8 mouse cellular contexts compared by ENCODE assay signal in the genomic region with DNA sequence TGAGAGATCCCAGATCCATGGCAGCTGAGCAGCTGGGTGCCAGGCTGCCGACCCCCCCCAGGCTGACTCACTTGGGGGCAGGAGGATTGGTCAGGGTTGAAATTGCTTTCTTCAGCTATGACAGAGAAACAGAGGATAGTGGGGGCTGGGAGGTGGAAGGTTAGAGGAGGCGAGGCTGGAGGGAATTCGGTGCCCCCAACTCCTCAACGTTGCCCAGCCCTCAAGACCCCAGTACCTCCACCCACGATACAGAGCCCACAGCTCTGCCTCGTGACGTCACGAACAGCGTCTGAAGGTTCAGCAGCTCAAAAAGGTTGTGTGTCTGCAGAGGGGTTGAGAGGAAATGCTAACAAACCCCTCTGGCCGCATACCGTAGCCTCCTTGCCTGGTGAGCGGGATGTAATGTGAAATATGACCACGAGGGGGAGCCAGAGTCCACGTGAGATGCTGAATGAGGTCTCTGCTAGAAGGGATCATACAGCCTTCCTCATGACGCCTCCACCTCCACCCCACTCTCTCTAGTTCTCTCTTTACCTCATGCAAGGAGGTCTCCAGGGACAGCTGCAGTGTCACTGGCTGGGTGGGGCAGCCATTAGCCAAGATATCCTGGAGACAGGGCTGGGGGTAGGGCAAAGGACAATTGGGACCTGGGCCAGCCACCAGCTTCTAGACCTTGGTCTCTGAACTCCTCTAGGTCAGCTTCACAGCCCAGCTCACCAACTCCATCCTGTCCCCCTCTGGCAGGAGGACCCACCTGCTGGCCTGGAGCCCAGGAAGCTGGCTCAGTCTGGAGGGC. TPM values are rescaled to one million over a fixed set of nuclear protein-coding genes. Genes with fewer than 3 reads are reported as not detected.
DNase-seq lines count a peak whose midpoint lies in the region; ATAC-seq lines count a peak whose summit lies in the region.

No protein-coding gene starts in this region.

- peak; percentile 88 for ATAC-seq in hindbrain, embryonic 13.5 days (ENCODE audit: low FRiP score)

- H3K27ac ChIP-seq in hindbrain, embryonic 13.5 days: no peak overlapping the region

- H3K36me3 ChIP-seq in hindbrain, embryonic 13.5 days: no peaks in the 10 kb centered on the region

- H3K9ac ChIP-seq in hindbrain, embryonic 13.5 days: peak overlapping the region; percentile 65

- WGBS in hindbrain, embryonic 13.5 days: 16% methylated on average over 15 of the region's 15 CpGs

- 0 out of 2 replicates have a peak overlapping the region, but pooled peaks have one; percentile 11 for H3K4me3 ChIP-seq in hindbrain, embryonic 13.5 days

- peak overlapping the region; percentile 42 for H3K4me2 ChIP-seq in hindbrain, embryonic 13.5 days

- H3K4me1 ChIP-seq in hindbrain, embryonic 13.5 days (replicated peaks): peaks cover 6% of the 10 kb centered on the region; the same call in 1 of the 2 replicates

- H3K9me3 ChIP-seq in hindbrain, embryonic 13.5 days: no peaks in the 10 kb centered on the region

- peak; percentile 57 for DNase-seq in MEL-GATA-1-ER (ENCODE audit: extremely low read depth, low read depth)
- peak; percentile 74 for DNase-seq in cerebellum, adult 9-11 months
- peak; percentile 78 to 94 for DNase-seq in frontal cortex, postnatal 14 days (ENCODE audit: low spot score in 2 of 2)
- DNase-seq in layer of hippocampus, postnatal 14 days (ENCODE audit: low spot score in 2 of 2): peak; percentile 90 to 93
- DNase-seq in lung, postnatal 14 days: peak; percentile 90
- DNase-seq in retina, embryonic 14.5 days (ENCODE audit: low spot score): peak; percentile 94
- peak; percentile 81 to 83 for DNase-seq in thymus, postnatal 36 days

- H3K27me3 ChIP-seq in hindbrain, embryonic 13.5 days: peaks cover 22% of the 10 kb centered on the region

RNA-seq across cellular contexts. Expression of a gene that starts 6.2 kb away (rescaled TPM):
- polyA plus RNA-seq in hindbrain, embryonic 13.5 days (2015; fragmentation: Nextera tagmentation; extraction: Ambion mirVana): 0.16 and 0.21 TPM in 2 replicates
- total RNA-seq in layer of hippocampus, postnatal 14 days (2021): under 1 TPM in 1 of 2 experiments, not detected in 1; 0.55 TPM

RNA-seq across cellular contexts. Expression of a gene that starts 11.1 kb away (rescaled TPM):
- not detected in 2 replicates for polyA plus RNA-seq in hindbrain, embryonic 13.5 days (2015; fragmentation: Nextera tagmentation; extraction: Ambion mirVana)
- not detected for total RNA-seq in layer of hippocampus, postnatal 14 days (2021)

RNA-seq across cellular contexts. Expression of a gene that starts 15.9 kb away (rescaled TPM):
- 0.06 and 0.08 TPM in 2 replicates for polyA plus RNA-seq in hindbrain, embryonic 13.5 days (2015; fragmentation: Nextera tagmentation; extraction: Ambion mirVana)
- under 1 TPM in 1 of 2 experiments, not detected in 1; 0.23 TPM for total RNA-seq in layer of hippocampus, postnatal 14 days (2021)

RNA-seq across cellular contexts. Expression of a gene that starts 31.2 kb away (rescaled TPM):
- not detected in 2 replicates for polyA plus RNA-seq in hindbrain, embryonic 13.5 days (2015; fragmentation: Nextera tagmentation; extraction: Ambion mirVana)
- 1 to 10 TPM; 4.0 to 4.4 TPM for total RNA-seq in layer of hippocampus, postnatal 14 days (2021)

RNA-seq across cellular contexts. Expression of a gene that starts 36.7 kb away (rescaled TPM):
- 11.7 and 12.7 TPM in 2 replicates for polyA plus RNA-seq in hindbrain, embryonic 13.5 days (2015; fragmentation: Nextera tagmentation; extraction: Ambion mirVana)
- 1 to 10 TPM; 5.0 to 6.6 TPM for total RNA-seq in layer of hippocampus, postnatal 14 days (2021)
